Mouse (Mus musculus): ENCODE results near the gene Brox. TPM values are rescaled to one million over a fixed set of nuclear protein-coding genes. Genes with fewer than 3 reads are reported as not detected.

Gene Brox
- total and polyA plus RNA-seq, 3 experiments, result 15.0 to 32.9 (median 31.5) TPM

DNA sequence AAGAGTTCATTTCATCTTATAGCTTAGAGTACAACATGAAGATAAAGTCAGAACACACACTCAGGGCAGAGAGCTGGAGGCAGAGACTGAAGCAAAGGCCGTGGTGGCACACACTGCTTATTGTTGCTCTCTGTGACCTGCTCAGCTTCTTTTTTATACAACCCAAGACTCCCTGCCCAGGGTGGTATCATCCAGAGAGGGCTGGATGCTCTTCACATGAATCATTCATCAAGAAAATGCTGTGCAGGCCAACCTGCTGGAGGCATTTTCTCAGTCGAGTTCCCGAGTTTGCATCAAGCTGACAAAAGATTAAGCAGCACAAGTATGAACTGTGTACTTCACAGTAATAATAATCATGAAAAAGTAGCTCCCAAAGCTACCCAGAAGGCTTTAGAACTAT is 8.7 kb downstream of the Brox start:
- no peaks in the 10 kb centered on the region for H3K79me2 ChIP-seq (replicated peaks; ENCODE audit: control insufficient read depth, insufficient read depth, low read length)
- H3K27me3 ChIP-seq (ENCODE audit: control insufficient read depth, insufficient read depth, low read length), result no peaks in the 10 kb centered on the region
- TF ChIP-seq CTCF (IDR thresholded peaks at IDR 0.05) (no peak), POLR2A (IDR thresholded peaks at IDR 0.05; ENCODE audit: insufficient read depth, low read depth, low read length) (no peak), EP300 (IDR thresholded peaks at IDR 0.05; ENCODE audit: insufficient read depth, low read depth, low read length) (no peak)
- DNase-seq, result no peak
- no peak overlapping the region for H3K9ac ChIP-seq (ENCODE audit: low read depth, low read length)
- H3K4me1 ChIP-seq (ENCODE audit: control insufficient read depth, insufficient read depth, low read length), result no peaks in the 10 kb centered on the region
- no peak overlapping the region for H3K4me3 ChIP-seq
- 78% methylated on average over 3 of the region's 3 CpGs for WGBS
- H3K27ac ChIP-seq, result no peak overlapping the region
- intact Hi-C loops (cut with DNase I), result no loop called here
- peaks cover 3% of the 10 kb centered on the region for H3K36me3 ChIP-seq (ENCODE audit: control insufficient read depth, insufficient read depth, low read length)

DNA sequence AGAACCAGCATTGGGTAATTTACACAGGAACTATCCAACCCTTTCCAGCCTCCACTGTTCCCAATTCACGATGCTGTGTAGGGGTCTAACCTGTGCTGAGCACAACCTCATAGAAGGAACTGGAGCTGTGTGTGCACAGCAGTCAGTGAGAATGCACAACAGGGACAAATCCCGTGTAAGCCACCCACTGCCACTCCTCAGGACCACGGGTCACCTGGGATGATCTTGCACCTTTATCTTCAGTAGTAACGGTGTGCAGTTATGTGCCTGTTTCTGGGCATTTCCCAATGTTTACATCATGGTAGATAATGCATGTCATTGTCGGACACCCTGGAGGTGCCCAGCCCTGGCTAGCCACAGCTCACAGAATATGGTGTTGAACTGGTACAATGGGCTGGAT is 21.3 kb downstream of the Brox start:
- Histone ChIP-seq H3K4me1 (ENCODE audit: control insufficient read depth, insufficient read depth, low read length) (no peaks in the 10 kb centered on the region), H3K4me3 (no peak overlapping the region), H3K27me3 (ENCODE audit: control insufficient read depth, insufficient read depth, low read length) (no peaks in the 10 kb centered on the region), H3K79me2 (replicated peaks; ENCODE audit: control insufficient read depth, insufficient read depth, low read length) (no peaks in the 10 kb centered on the region), H3K36me3 (ENCODE audit: control insufficient read depth, insufficient read depth, low read length) (no peaks in the 10 kb centered on the region; the same call in 1 of the 2 replicates), H3K9ac (ENCODE audit: low read depth, low read length) (no peak overlapping the region), H3K27ac (no peak overlapping the region)
- intact Hi-C loops (cut with DNase I), result loop anchor here (10.0 kb wide), 1 partner anchor 721 kb away; no protein-coding TSS in a partner anchor
- TF ChIP-seq POLR2A (IDR thresholded peaks at IDR 0.05; ENCODE audit: insufficient read depth, low read depth, low read length), result no peak
- 64% methylated on average over 5 of the region's 5 CpGs for WGBS
- DNase-seq, result no peak

DNA sequence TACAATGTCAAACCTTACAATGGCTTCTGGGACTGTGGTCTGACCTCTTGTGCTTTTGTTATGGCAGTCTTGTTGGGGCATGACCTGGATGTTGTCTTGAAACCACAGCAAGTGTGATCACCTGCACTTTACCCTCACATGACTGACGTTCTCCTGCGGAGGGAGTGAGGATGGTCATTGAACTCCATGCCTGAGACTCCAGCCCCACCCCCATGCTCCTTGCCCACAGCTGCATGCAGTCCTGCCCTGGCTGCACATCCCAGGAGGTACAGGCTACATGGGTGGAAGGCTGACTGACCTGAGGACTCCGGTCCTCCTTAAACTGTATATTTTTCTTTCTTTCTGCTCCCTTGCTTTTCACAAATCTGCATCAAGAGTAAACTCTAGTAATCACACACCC is 22.7 kb downstream of the Brox start:
- Histone ChIP-seq H3K4me3 (no peak overlapping the region), H3K79me2 (replicated peaks; ENCODE audit: control insufficient read depth, insufficient read depth, low read length) (no peaks in the 10 kb centered on the region), H3K9ac (ENCODE audit: low read depth, low read length) (no peak overlapping the region), H3K27me3 (ENCODE audit: control insufficient read depth, insufficient read depth, low read length) (no peaks in the 10 kb centered on the region), H3K27ac (no peak overlapping the region), H3K4me1 (ENCODE audit: control insufficient read depth, insufficient read depth, low read length) (no peaks in the 10 kb centered on the region), H3K36me3 (ENCODE audit: control insufficient read depth, insufficient read depth, low read length) (no peaks in the 10 kb centered on the region; the same call in 1 of the 2 replicates)
- 56% methylated on average over 3 of the region's 3 CpGs for WGBS
- intact Hi-C loops (cut with DNase I), result loop anchor here (10.0 kb wide), 1 partner anchor 720 kb away; no protein-coding TSS in a partner anchor
- TF ChIP-seq EP300 (IDR thresholded peaks at IDR 0.05; ENCODE audit: insufficient read depth, low read depth, low read length) (no peak), CTCF (IDR thresholded peaks at IDR 0.05) (no peak), POLR2A (IDR thresholded peaks at IDR 0.05; ENCODE audit: insufficient read depth, low read depth, low read length) (no peak)
- no peak for DNase-seq

DNA sequence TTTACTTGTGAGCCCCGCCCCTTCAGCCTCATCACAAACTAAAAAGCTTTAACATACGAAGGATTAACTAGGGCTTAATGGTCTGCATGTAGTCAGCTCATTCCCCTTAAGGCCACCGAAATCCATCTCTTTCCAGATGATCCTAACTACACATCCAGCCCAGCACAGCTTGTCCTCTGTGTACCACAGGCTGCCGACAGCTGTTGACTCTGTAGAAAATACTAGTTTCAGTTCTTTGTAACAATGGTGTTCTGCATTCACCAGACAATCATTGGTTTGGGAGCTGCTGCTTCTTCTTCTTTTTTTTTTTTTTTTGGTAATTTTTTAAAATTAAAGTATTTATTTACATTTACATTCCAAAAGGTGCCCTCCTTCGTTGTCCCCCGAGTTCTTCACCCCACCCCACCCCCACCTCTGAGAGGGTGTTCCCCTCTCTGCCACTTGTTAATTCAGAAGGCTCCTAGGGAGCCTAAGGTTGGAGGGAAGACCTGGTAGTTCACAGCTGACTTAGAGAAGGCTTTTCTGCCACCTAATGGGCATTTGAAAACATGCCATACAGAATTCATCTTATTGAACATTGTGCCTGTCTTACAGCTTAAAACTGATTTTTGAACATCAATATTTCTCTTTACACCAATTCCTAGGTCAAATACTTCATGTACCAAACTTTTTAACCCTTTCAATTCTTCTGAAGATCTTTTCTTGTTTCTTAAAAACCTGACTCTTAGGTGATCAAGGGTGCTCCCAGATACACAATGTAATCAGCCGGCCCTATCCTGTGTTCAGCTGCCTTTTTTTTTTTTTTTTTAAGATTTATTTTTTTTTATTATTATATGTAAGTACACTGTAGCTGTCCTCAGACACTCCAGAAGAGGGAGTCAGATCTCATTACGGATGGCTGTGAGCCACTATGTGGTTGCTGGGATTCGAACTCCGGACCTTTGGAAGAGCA is 23.9 kb downstream of the Brox start:
- no peak overlapping the region for H3K4me3 ChIP-seq
- no peaks in the 10 kb centered on the region for H3K4me1 ChIP-seq (ENCODE audit: control insufficient read depth, insufficient read depth, low read length)
- 51% methylated on average over 10 of the region's 10 CpGs for WGBS
- DNase-seq, result no peak
- no peaks in the 10 kb centered on the region for H3K36me3 ChIP-seq (ENCODE audit: control insufficient read depth, insufficient read depth, low read length)
- intact Hi-C loops (cut with DNase I), result loop anchor here (10.0 kb wide), 1 partner anchor 718 kb away; no protein-coding TSS in a partner anchor
- TF ChIP-seq CTCF (IDR thresholded peaks at IDR 0.05) (peak; percentile 67), POLR2A (IDR thresholded peaks at IDR 0.05; ENCODE audit: insufficient read depth, low read depth, low read length) (no peak)
- no peak overlapping the region for H3K9ac ChIP-seq (ENCODE audit: low read depth, low read length)
- H3K27me3 ChIP-seq (ENCODE audit: control insufficient read depth, insufficient read depth, low read length), result no peaks in the 10 kb centered on the region
- no peaks in the 10 kb centered on the region for H3K79me2 ChIP-seq (replicated peaks; ENCODE audit: control insufficient read depth, insufficient read depth, low read length)
- no peak overlapping the region for H3K27ac ChIP-seq

DNA sequence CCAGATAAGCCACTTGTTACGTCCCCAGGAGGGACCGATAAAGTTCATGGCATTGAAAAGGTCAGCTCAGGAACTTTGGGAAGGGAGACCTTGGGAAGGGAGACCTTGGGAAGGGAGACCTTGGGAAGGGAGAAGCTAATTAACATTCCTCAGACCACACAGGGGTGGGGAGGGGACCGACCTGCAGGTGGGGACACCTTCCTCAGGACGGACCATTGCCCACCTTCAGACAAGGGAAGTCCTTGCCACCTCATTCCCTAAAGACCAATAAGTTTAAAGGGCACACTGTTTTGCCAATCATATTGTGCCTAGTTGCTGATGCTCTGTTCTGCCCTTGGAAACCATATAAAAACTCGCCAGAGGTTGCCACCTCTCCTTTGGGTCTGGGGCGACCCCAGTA is 29.4 kb downstream of the Brox start:
- 62% methylated on average over 6 of the region's 6 CpGs for WGBS

DNA sequence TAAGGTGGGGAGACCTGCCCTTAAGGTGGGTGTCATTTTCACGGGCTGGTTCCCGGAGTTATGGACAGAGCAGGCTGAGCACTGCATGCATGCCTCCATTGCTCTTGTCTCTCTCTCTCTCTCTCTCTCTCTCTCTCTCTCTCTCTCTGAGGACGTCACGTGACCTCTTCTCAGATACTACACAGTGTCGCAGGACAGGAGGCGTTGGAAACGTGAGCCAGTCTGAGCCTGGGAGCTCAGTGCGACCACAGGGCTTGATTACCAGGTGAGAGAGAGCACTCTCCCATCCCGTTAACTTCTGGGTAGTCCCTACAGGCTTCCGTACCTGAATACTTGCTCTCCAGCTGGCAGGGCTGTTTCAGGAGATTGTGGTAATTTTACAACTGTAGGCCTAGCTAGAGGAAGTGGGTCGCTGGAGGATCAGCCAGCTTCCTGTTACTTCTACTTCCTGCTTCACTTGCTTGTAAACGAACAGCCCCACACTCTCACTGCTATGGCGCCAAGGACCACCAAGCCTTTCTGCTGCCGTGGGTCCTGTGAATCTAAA is 31.1 kb downstream of the Brox start:
- Histone ChIP-seq H3K4me3 (no peak overlapping the region), H3K9ac (ENCODE audit: low read depth, low read length) (no peak overlapping the region), H3K4me1 (ENCODE audit: control insufficient read depth, insufficient read depth, low read length) (peaks cover 2% of the 10 kb centered on the region), H3K36me3 (ENCODE audit: control insufficient read depth, insufficient read depth, low read length) (no peaks in the 10 kb centered on the region), H3K27ac (no peak overlapping the region), H3K27me3 (ENCODE audit: control insufficient read depth, insufficient read depth, low read length) (no peaks in the 10 kb centered on the region), H3K79me2 (replicated peaks; ENCODE audit: control insufficient read depth, insufficient read depth, low read length) (no peaks in the 10 kb centered on the region)
- DNase-seq, result peak in 1 of 2 experiments; percentile 5
- TF ChIP-seq POLR2A (IDR thresholded peaks at IDR 0.05; ENCODE audit: insufficient read depth, low read depth, low read length) (no peak), EP300 (IDR thresholded peaks at IDR 0.05; ENCODE audit: insufficient read depth, low read depth, low read length) (no peak), CTCF (IDR thresholded peaks at IDR 0.05) (no peak)
- intact Hi-C loops (cut with DNase I), result no loop called here
- WGBS, result 57% methylated on average over 14 of the region's 14 CpGs

More for the DNA sequence above, 29.4 kb downstream of the Brox start:
- TF ChIP-seq POLR2A (IDR thresholded peaks at IDR 0.05; ENCODE audit: insufficient read depth, low read depth, low read length) (no peak), EP300 (IDR thresholded peaks at IDR 0.05; ENCODE audit: insufficient read depth, low read depth, low read length) (no peak), CTCF (IDR thresholded peaks at IDR 0.05) (no peak)
- Histone ChIP-seq H3K79me2 (replicated peaks; ENCODE audit: control insufficient read depth, insufficient read depth, low read length) (no peaks in the 10 kb centered on the region), H3K9ac (ENCODE audit: low read depth, low read length) (no peak overlapping the region), H3K27ac (no peak overlapping the region), H3K27me3 (ENCODE audit: control insufficient read depth, insufficient read depth, low read length) (no peaks in the 10 kb centered on the region), H3K4me1 (ENCODE audit: control insufficient read depth, insufficient read depth, low read length) (peaks cover 2% of the 10 kb centered on the region), H3K4me3 (no peak overlapping the region), H3K36me3 (ENCODE audit: control insufficient read depth, insufficient read depth, low read length) (no peaks in the 10 kb centered on the region)
- intact Hi-C loops (cut with DNase I), result no loop called here
- DNase-seq, result no peak
